Mouse (Mus musculus) thymus, postnatal 10 days (tissue): ENCODE data around the gene Lrwd1.
A peak's percentile ranks its signal among the peaks of the same experiment; 100 is the strongest.
"Not testable (repeated sequence)": the region's sequence is repeated elsewhere in the genome, so short reads cannot be mapped to it uniquely, and the experiment has no call there.

Source experiments
- DNase-seq, 2 experiments: peaks; one replicate each; pipeline ENCODE4 v3.0.0; 2021; ENCODE audit warnings: low spot score in 2 of 2

Lrwd1 gene

GRCm38 (mm10) chr5:136135571-136136291 is at the start of gene Lrwd1, which contains the start of gene Alkbh4:
Lrwd1 (minus strand) TSS chr5:136136074.
Alkbh4 (plus strand) TSS chr5:136136146.
- peak; percentile 96 for DNase-seq

- no peak for DNase-seq
These were observed 47.9 kb upstream of the Lrwd1 start for GRCm38 (mm10) chr5:136183766-136184165.

- DNase-seq = no peak
These were observed 47.0 kb upstream of the Lrwd1 start for GRCm38 (mm10) chr5:136182830-136183229.

- DNase-seq = no peak
These were observed 46.2 kb upstream of the Lrwd1 start for GRCm38 (mm10) chr5:136182049-136182448.

GRCm38 (mm10) chr5:136181197-136181596 is 45.3 kb upstream of the Lrwd1 start:
- DNase-seq = no peak

- DNase-seq = no peak
These were observed 43.7 kb upstream of the Lrwd1 start for GRCm38 (mm10) chr5:136179594-136179993.

- peak; percentile 54 to 55 for DNase-seq
These were observed 38.0 kb upstream of the Lrwd1 start for GRCm38 (mm10) chr5:136173606-136174463.

- DNase-seq = no peak
These were observed 37.1 kb upstream of the Lrwd1 start for GRCm38 (mm10) chr5:136172939-136173338.

- no peak for DNase-seq
These were observed 35.8 kb upstream of the Lrwd1 start for GRCm38 (mm10) chr5:136171363-136172341.

GRCm38 (mm10) chr5:136170512-136171362 is 34.9 kb upstream of the Lrwd1 start, which contains the start of gene Orai2:
Orai2 (minus strand) TSS chr5:136170713.
- peak; percentile 90 for DNase-seq

GRCm38 (mm10) chr5:136169626-136170511 is 34.0 kb upstream of the Lrwd1 start:
- DNase-seq = peak; percentile 68 to 71

GRCm38 (mm10) chr5:136168071-136168470 is 32.2 kb upstream of the Lrwd1 start:
- DNase-seq = no peak

GRCm38 (mm10) chr5:136167296-136167695 is 31.4 kb upstream of the Lrwd1 start:
- no peak for DNase-seq

GRCm38 (mm10) chr5:136165246-136165645 is 29.4 kb upstream of the Lrwd1 start:
- DNase-seq = no peak

- no peak for DNase-seq
These were observed 28.1 kb upstream of the Lrwd1 start for GRCm38 (mm10) chr5:136163807-136164474.

GRCm38 (mm10) chr5:136160084-136160483 is 24.2 kb upstream of the Lrwd1 start:
- not testable (repeated sequence) for DNase-seq

GRCm38 (mm10) chr5:136155399-136155798 is 19.5 kb upstream of the Lrwd1 start:
- DNase-seq = no peak

- DNase-seq = no peak
These were observed 16.5 kb upstream of the Lrwd1 start for GRCm38 (mm10) chr5:136152365-136152764.

GRCm38 (mm10) chr5:136149134-136149576 is 13.3 kb upstream of the Lrwd1 start:
- peak; percentile 54 to 61 for DNase-seq
